Mouse (Mus musculus): ENCODE results near the gene Pcolce.

- TF ChIP-seq CTCF (IDR thresholded peaks at IDR 0.05; ENCODE audit: insufficient read depth, low read depth, low read length) = no peak
- no peak for TF ChIP-seq POLR2A (IDR thresholded peaks at IDR 0.05; ENCODE audit: insufficient read depth, low read depth, low read length)
These were observed 12.2 kb downstream of the Pcolce start for GRCm38 (mm10) chr5:137601365-137601729.
